Mouse (Mus musculus) embryonic fibroblast, embryonic 13.5 days (primary cell): ENCODE results near the gene Cald1. TPM values are rescaled to one million over a fixed set of nuclear protein-coding genes. Genes with fewer than 3 reads are reported as not detected.

Experiments used
- H3K27ac ChIP-seq: 2 replicates; pipeline ENCODE4 v1.5.1; 2012; ENCODE audit warnings: low read length, control low read depth, inconsistent platforms; ENCODE audit not compliant: insufficient read depth
- H3K4me1 ChIP-seq: 2 replicates; pipeline ENCODE4 v1.6.1; 2011; ENCODE audit warnings: low read length; ENCODE audit not compliant: control insufficient read depth, insufficient read depth
- H3K4me3 ChIP-seq: 2 replicates; pipeline ENCODE4 v1.5.1; 2011; ENCODE audit warnings: mild to moderate bottlenecking, control low read depth, low read length; ENCODE audit not compliant: insufficient read depth
- CTCF ChIP-seq: IDR thresholded peaks from 2 replicates; pipeline ENCODE4 v1.5.1; 2011; ENCODE audit warnings: mild to moderate bottlenecking, control low read depth, low read length, moderate library complexity, borderline replicate concordance; ENCODE audit not compliant: insufficient read depth
- POLR2A ChIP-seq: IDR thresholded peaks from 2 replicates; pipeline ENCODE4 v1.6.1; 2011; ENCODE audit warnings: low read depth, mild to moderate bottlenecking, control low read depth, low read length, moderate library complexity
- polyA plus RNA-seq: library from polyadenylated mRNA; stranded (reverse); fragments of >200 nt; gene quantifications from 2 replicates; pipeline ENCODE4 v1.2.4, GENCODE M21; 2011; ENCODE audit warnings: low read depth; ENCODE audit not compliant: missing spikeins, insufficient read length

Cald1 gene
- polyA plus RNA-seq, 1 experiment: 1,420 TPM

- H3K27ac ChIP-seq: peak overlapping the region; percentile 82
- peaks cover 34% of the 10 kb centered on the region for H3K4me1 ChIP-seq
- 0 out of 2 replicates have a peak, but pooled peaks have one; percentile 3 for TF ChIP-seq CTCF
- TF ChIP-seq POLR2A: no peak
- no peak overlapping the region for H3K4me3 ChIP-seq
Measured at GRCm38 (mm10) chr6:34713169-34713568, 114.9 kb downstream of the Cald1 start.

GRCm38 (mm10) chr6:34713777-34714176 lies 115.5 kb downstream of the Cald1 start:
- Histone ChIP-seq H3K27ac (peak overlapping the region; percentile 82), H3K4me1 (peaks cover 35% of the 10 kb centered on the region), H3K4me3 (no peak overlapping the region)
- TF ChIP-seq CTCF (no peak), POLR2A (no peak)

GRCm38 (mm10) chr6:34714612-34715011 lies 116.3 kb downstream of the Cald1 start:
- H3K27ac ChIP-seq: peak overlapping the region; percentile 82
- no peak for TF ChIP-seq POLR2A
- no peak for TF ChIP-seq CTCF
- H3K4me3 ChIP-seq: no peak overlapping the region
- H3K4me1 ChIP-seq: peaks cover 38% of the 10 kb centered on the region

GRCm38 (mm10) chr6:34716206-34716887 lies 118.0 kb downstream of the Cald1 start:
- no peak for TF ChIP-seq POLR2A
- TF ChIP-seq CTCF: no peak
- no peak overlapping the region for H3K4me3 ChIP-seq
- H3K4me1 ChIP-seq: peaks cover 47% of the 10 kb centered on the region
- H3K27ac ChIP-seq: peak overlapping the region; percentile 96

DNA sequence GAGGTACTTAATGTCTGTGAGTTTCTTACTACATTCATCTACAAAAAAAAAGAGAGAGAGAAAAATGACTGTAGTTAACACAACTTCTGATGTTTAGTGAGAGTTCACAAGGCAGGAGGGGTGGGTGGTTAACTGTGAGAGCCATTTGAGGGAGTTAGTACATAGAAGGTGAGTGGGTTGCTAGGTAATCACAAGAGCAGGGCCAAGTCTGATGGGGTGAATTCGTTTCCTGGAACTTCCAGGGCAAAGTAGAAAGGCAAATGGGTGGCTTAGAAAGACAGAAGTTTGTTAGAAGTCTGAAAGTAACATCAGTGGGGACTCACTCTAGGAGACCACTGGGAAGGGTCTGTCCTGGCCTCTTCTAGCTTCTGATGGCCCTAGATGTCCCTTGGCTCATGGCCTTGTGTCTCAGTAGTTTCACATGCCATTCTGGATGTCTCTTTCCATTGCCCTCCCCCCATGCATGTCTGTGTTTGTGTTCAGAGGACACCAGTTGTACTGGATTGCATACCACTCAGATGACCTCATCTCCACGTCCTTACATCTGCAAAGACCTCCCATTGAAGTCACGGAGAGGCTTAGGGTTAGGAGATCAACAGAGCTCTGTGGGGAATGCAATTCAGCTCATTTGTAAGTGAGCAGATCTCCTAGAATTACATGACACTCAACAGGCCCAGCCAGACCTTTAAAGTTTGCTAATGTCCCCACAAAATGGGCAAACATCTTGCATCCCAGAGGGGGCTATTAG lies 118.8 kb downstream of the Cald1 start:
- Histone ChIP-seq H3K4me3 (no peak overlapping the region), H3K4me1 (peaks cover 50% of the 10 kb centered on the region), H3K27ac (peak overlapping the region; percentile 96)
- no peak for TF ChIP-seq CTCF
- TF ChIP-seq POLR2A: no peak

DNA sequence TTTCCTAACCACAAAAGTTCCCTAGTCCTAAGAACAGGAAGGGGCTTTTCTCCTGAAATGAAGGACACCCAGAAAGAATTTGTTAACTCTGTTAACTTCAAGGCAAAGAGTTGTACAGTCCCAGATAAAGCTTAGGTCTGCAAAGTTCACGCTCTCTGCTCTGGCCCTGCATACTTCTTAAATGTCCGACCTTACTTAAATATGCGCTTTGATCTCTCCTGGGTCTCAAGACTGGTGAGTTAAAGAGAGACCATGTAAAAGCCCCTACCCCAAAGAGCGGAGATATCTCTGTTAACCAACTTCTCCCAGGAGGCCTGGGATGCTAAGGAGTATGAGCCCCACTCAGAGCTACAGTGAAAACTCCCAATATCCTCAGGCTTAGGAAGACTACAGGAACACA lies 119.4 kb downstream of the Cald1 start:
- Histone ChIP-seq H3K4me3 (no peak overlapping the region), H3K27ac (peak overlapping the region; percentile 96), H3K4me1 (peaks cover 53% of the 10 kb centered on the region)
- TF ChIP-seq CTCF (no peak), POLR2A (no peak)

DNA sequence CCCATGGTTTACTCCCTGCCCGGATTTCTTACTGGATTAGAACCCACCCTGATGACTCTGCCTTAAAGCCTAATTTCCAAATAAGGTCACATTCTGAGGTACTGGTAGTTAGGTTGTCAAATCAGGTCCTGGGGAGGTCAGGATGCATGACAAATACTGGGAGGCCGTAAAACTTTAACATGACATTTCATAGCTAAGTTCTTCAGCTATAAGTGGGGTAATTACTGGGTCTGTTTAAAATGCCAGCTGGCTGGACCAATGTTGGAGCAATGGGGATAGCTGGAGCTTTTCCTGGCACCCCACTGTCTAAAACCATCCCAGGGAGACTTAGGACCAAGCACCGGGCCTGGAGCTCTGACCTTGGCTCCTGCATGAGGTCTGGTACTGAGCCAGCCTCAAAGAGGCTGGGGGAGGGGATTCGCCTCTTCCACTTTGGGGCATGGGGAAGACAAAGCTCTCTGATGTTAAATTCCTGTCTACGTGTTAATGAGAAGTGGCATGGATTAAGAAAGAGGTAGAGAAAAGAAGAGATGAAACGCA lies 120.9 kb downstream of the Cald1 start:
- TF ChIP-seq CTCF (no peak), POLR2A (0 out of 2 replicates have a peak, but pooled peaks have one; percentile 6)
- Histone ChIP-seq H3K4me3 (no peak overlapping the region), H3K4me1 (peaks cover 49% of the 10 kb centered on the region), H3K27ac (peak overlapping the region; percentile 96)

- Histone ChIP-seq H3K4me1 (peaks cover 46% of the 10 kb centered on the region), H3K27ac (peak overlapping the region; percentile 96), H3K4me3 (no peak overlapping the region)
- no peak for TF ChIP-seq CTCF
- TF ChIP-seq POLR2A: no peak
Measured at GRCm38 (mm10) chr6:34720447-34720846, 122.1 kb downstream of the Cald1 start.

- no peak overlapping the region for H3K4me3 ChIP-seq
- H3K4me1 ChIP-seq: peaks cover 40% of the 10 kb centered on the region
- peak overlapping the region; percentile 96 for H3K27ac ChIP-seq
- TF ChIP-seq POLR2A (no peak), CTCF (no peak)
Measured at GRCm38 (mm10) chr6:34721740-34722139, 123.4 kb downstream of the Cald1 start.

GRCm38 (mm10) chr6:34722660-34723059 lies 124.4 kb downstream of the Cald1 start:
- Histone ChIP-seq H3K27ac (peak overlapping the region; percentile 90), H3K4me3 (no peak overlapping the region), H3K4me1 (peaks cover 31% of the 10 kb centered on the region)
- TF ChIP-seq POLR2A (no peak), CTCF (no peak)
